Mouse (Mus musculus): ENCODE results near the gene Iqgap2.

Gene Iqgap2

DNA sequence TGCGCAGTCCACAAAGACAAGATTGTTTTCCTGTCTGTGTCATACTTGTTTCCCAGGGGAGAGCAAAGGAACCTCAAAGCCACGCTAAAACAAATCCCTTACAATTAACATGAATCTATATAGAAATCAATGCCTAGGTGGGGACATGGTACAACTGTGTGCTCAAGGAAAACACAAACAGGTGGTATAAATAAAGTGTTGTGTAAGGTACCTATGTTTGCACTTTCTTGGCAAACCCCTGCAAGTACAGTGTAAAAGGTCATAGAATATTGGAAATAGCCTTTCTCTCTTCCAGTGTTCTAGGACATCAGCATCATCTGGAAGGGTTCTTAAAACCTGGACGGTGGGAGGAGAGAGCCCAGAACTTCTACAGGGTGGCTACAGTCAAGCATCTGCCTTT, 7.3 kb downstream of the Iqgap2 start:
- DNase-seq (ENCODE audit: low spot score): no peak

GRCm38 (mm10) chr13:95882001-95882400, 9.7 kb downstream of the Iqgap2 start:
- no peak for DNase-seq (ENCODE audit: low spot score)

DNA sequence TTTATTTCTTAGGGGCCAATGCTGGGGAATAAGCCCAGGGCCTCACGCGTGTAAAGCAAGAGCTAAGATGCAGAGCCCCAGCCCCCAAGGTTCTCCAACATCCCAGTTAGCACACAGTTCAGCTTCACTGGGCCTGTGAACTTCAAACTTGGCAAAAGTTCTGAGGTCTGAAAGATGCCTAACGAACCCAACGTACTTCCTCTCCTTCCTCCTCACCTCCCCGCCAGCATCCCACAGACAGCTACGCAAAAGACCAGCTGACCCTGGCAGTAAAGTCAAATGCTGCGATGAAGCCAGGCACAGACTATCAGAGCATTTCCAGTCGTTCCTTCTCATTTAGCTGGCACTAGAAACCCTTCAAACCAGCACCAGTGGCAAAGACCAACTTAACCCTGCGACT, 10.3 kb downstream of the Iqgap2 start:
- DNase-seq (ENCODE audit: low spot score): no peak

- DNase-seq (ENCODE audit: low spot score): no peak
These were observed 11.1 kb downstream of the Iqgap2 start for GRCm38 (mm10) chr13:95880633-95881032.

DNA sequence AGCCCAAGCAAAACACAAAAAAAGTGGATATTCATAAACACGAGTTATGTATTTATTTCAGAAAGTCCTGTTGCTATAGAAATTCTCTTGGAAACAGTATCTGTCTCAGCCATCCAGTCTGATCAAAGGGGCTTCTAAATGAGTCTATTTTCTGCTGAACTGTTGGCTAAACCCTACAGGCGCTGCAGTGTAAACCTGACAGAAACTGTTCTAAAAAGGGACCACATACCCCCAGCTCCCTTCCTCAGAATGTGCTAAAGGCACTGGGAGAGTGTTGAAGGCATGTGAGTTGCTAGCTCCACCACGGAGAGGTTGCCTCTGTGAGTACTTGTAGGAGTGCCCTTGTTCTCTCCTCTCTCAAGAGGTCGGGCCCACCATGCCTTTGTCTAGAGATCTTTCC, 19.7 kb downstream of the Iqgap2 start:
- no peak for DNase-seq (ENCODE audit: low spot score)

- DNase-seq (ENCODE audit: low spot score): no peak
These were observed 21.1 kb downstream of the Iqgap2 start for GRCm38 (mm10) chr13:95870626-95871025.

DNA sequence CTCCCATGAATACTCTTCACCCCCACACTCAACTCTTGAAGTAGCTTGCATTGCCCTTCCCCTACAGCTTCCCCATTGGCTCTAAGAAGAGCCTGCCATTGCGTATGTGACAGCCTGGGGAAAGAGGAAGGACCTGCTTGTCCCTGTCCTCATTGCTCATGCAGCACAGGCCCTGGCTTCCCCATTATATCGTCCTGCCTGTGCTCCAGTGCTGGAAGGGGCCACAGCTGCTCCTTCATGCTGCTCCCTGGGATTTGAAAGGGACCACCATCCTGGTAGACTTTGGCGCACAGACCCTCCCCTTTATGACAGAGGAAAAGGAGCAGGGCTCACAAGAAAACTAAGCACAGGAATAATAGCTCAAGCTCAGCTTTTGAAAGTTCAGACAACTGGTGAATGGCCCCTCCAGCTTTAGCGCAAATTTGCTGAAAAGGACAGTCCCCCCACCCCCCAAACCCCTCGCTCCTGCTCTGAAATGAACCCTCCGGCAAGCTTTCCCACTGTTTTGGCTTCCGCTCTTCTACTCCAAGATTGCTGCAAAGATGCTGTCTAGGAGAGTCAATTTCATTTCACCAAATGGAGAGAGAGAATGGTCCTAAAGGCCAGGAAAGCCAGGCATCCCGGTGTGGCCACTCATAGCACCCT, 22.7 kb downstream of the Iqgap2 start:
- DNase-seq (ENCODE audit: low spot score): no peak

- DNase-seq (ENCODE audit: low spot score): no peak
These were observed 29.5 kb downstream of the Iqgap2 start for GRCm38 (mm10) chr13:95862201-95862600.

- no peak for DNase-seq (ENCODE audit: low spot score)
These were observed 32.5 kb downstream of the Iqgap2 start for GRCm38 (mm10) chr13:95859271-95859670.

- no peak for DNase-seq (ENCODE audit: low spot score)
These were observed 32.9 kb downstream of the Iqgap2 start for GRCm38 (mm10) chr13:95858866-95859265.

DNA sequence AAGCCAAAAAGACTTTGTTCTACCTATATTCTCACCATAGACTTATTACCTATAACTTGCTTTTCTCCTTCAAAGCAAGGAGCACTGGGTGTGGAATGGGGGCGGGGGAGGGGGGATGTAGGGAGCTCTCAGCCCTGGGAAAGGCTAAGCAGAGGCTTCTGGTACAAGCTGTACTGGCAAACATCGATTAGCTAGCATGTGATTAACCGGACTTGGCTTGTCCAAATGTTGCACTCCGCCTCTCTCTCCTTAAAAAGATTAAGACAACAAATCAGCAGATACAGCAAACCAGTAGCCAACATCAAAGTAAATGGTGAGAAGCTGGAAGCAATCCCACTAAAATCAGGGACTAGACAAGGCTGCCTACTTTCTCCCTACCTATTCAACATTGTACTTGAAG, 36.2 kb downstream of the Iqgap2 start:
- no peak for DNase-seq (ENCODE audit: low spot score)

GRCm38 (mm10) chr13:95851611-95852010, 40.1 kb downstream of the Iqgap2 start:
- no peak for DNase-seq (ENCODE audit: low spot score)

- DNase-seq (ENCODE audit: low spot score): no peak
These were observed 41.3 kb downstream of the Iqgap2 start for GRCm38 (mm10) chr13:95850451-95850850.

- no peak for DNase-seq (ENCODE audit: low spot score)
These were observed 42.2 kb downstream of the Iqgap2 start for GRCm38 (mm10) chr13:95849501-95850007.

GRCm38 (mm10) chr13:95846364-95846763, 45.4 kb downstream of the Iqgap2 start:
- no peak for DNase-seq (ENCODE audit: low spot score)

DNA sequence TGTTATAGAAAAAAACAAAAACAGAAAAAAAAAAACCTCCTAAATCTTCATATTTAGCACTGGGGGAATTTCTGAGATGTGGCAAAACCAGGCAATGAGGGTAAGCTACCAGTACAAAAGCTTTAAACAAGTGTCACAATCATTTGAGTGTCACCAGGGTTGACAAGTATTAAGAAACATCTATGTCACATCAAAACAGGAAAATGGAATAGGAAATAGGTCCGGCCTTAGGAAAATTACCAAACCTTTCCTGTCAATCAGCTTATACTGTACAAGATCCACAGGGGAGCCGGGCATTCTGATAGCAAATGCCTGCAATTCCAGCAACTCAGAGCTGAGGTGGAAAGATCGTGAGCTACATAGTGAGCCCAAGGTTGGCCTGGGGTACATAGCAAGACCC, 46.8 kb downstream of the Iqgap2 start:
- no peak for DNase-seq (ENCODE audit: low spot score)

GRCm38 (mm10) chr13:95843411-95844026, 48.2 kb downstream of the Iqgap2 start:
- no peak for DNase-seq (ENCODE audit: low spot score)

DNA sequence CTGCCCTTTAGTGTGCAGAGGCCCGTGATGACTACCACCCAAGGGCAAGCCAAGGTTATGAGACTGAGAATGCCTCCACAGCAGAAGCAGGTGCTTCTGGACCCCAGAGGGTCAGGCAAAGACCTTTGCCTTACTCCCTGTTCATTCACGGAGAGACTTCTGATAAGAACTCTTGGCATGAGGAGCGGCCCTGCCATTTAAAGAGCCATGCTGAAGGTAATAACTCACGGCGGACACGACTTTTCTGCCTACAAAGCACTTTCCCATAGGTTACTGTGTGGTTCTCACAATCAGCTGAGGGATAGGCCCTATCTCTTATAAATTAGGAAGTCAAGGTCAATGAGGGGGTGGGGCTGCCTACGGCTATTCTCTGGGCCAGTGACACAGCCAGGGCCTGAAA, 48.9 kb downstream of the Iqgap2 start:
- no peak for DNase-seq (ENCODE audit: low spot score)

DNA sequence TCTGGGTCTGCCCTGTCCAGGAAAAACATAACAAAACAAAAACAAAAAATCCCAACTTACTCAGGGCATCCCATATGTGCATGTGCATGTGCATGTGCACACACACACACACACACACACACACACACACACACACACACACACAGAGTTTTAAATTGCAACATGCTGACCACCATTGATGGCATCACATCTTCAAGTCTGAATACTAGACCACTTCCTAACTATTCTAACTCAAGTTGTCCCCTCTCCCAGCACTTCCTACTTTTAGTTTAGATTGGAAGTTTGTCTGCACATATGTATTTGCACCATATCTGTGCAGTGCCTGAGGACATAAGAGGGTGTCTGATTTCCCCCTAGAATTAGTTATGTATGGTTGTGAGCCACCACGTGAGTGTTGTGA, 49.8 kb downstream of the Iqgap2 start:
- DNase-seq (ENCODE audit: low spot score): no peak

DNA sequence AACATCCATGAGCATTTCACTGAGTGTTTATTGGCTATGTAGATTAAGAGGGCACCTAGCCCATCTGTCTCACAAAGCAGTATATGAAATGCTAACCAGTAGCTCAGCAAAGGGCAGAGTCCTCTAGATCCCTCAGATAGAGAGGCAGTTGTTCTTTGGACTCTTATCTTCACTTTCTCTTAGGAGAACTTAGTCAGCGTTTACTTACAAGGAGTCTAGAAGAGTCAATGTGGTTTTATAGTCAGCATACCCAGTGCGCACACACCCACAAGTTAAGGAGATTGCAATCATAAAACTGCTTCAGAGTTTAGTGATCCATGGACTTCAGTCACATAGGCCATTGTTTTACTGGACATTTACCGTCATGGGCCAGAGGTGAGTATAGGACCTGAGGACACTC, 54.8 kb downstream of the Iqgap2 start:
- no peak for DNase-seq (ENCODE audit: low spot score)

- no peak for DNase-seq (ENCODE audit: low spot score)
These were observed 58.2 kb downstream of the Iqgap2 start for GRCm38 (mm10) chr13:95833473-95833872.

DNA sequence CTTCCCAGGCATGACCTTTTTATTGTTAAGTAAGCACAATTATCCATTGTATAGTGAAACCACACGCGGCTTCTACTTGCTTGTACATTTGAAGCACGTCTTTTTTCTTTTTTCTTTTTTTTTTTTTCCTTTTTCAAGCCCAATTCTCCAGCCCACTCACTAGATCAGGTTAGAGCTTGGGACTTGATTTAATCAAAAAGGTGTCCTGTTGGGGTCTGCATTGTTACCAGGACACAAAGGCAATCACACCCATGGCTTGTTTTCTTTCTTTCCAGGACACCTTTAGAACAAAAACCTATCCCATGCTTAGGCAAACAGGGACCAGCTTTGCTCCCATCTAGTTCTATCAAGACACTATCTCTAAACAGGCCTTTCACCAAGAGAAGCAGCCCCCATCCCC, 59.0 kb downstream of the Iqgap2 start:
- no peak for DNase-seq (ENCODE audit: low spot score)

- no peak for DNase-seq (ENCODE audit: low spot score)
These were observed 60.0 kb downstream of the Iqgap2 start for GRCm38 (mm10) chr13:95831760-95832159.

Measured in urinary bladder, postnatal 10 days (tissue).